Mouse (Mus musculus): ENCODE data around the gene Pdzrn4. TPM values are rescaled to one million over a fixed set of nuclear protein-coding genes. Genes with fewer than 3 reads are reported as not detected.
A peak's percentile ranks its signal among the peaks of the same experiment; 100 is the strongest.

The Pdzrn4 gene
- polyA plus RNA-seq, 1 experiment from 2014 or later = 25.2 TPM

DNA sequence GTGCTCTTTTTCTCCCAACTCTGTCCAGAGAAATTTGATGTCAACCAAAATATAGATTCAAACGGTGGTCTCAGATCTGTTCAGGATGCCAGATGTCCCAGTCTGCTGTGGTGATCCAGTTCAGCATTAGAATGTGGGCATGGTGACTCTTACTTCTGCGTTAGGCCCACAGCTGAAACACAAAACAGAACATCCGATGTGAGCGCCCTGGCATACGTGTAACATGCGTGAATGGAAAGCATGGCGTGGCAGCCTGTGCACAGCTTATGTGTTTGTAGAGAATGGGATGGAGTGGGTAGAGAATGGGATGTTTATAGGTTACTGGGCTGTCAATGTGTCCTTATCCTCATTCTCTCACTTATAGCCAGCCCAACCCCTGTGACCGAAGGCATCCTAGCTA is 52.4 kb downstream of the Pdzrn4 start:
- H3K9ac ChIP-seq (replicated peaks; ENCODE audit: low read length) = no peak overlapping the region
- no peak overlapping the region for H3K27ac ChIP-seq (replicated peaks; ENCODE audit: low read depth, low read length)
- no peak overlapping the region for H3K4me2 ChIP-seq (ENCODE audit: low read length)
- H3K4me3 ChIP-seq (replicated peaks; ENCODE audit: low read depth, low read length) = no peak overlapping the region
- no peak for ATAC-seq (ENCODE audit: low FRiP score, low TSS enrichment)
- H3K36me3 ChIP-seq (ENCODE audit: control insufficient read depth, insufficient read depth, low read length) = no peaks in the 10 kb centered on the region
- no peaks in the 10 kb centered on the region for H3K4me1 ChIP-seq (ENCODE audit: control insufficient read depth, insufficient read depth, low read length)
- WGBS = 96% methylated on average over 8 of the region's 8 CpGs
- H3K27me3 ChIP-seq (ENCODE audit: control insufficient read depth, insufficient read depth, low read length) = no peaks in the 10 kb centered on the region
- no peak for DNase-seq
- no peaks in the 10 kb centered on the region for H3K9me3 ChIP-seq (ENCODE audit: control insufficient read depth, low read length)

DNA sequence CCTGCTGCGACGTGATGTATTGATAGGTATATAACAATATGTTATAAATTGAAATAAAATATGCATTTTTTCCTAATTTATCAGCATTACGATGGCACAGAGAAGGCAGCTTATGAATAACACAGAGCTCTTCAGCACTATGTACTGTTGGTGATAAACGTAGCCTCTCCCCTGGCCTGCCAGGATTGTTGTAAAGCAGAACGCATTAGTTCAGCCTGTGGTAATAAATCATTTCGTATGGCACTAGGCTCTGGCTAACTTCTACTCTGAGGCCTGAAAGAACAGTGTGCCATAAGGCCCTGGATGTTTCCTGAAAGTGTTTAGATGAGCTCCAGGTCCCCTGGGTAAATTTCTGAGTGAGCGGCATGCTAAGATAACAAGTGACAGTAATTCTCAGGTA is 55.9 kb downstream of the Pdzrn4 start:
- WGBS = 71% methylated on average over 7 of the region's 7 CpGs
- Histone ChIP-seq H3K9me3 (ENCODE audit: control insufficient read depth, low read length) (no peaks in the 10 kb centered on the region), H3K4me2 (ENCODE audit: low read length) (no peak overlapping the region), H3K27ac (replicated peaks; ENCODE audit: low read depth, low read length) (no peak overlapping the region), H3K9ac (replicated peaks; ENCODE audit: low read length) (no peak overlapping the region), H3K27me3 (ENCODE audit: control insufficient read depth, insufficient read depth, low read length) (no peaks in the 10 kb centered on the region), H3K4me1 (ENCODE audit: control insufficient read depth, insufficient read depth, low read length) (no peaks in the 10 kb centered on the region), H3K4me3 (replicated peaks; ENCODE audit: low read depth, low read length) (no peak overlapping the region), H3K36me3 (ENCODE audit: control insufficient read depth, insufficient read depth, low read length) (no peaks in the 10 kb centered on the region)
- no peak for ATAC-seq (ENCODE audit: low FRiP score, low TSS enrichment)
- DNase-seq = peak; percentile 10

DNA sequence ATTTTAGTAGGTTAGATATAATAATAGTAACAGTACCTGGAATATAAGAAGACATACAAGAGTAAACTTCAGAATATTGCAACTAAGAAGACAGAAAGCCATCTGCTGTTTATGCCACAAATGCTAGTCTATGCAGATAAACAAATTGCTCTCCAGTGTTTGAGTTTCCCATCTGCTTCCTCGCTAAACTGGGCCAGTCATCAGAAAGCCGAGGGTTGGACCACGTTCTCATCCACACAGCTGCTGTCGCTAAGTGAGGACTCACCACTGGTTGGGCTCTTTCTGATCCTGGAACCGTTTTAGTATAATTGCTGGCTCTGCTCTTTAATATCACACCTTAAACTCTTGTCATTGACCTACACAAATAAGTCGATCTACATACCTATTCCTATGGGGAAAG is 85.5 kb downstream of the Pdzrn4 start:
- no peaks in the 10 kb centered on the region for H3K36me3 ChIP-seq (ENCODE audit: control insufficient read depth, insufficient read depth, low read length)
- H3K4me1 ChIP-seq (ENCODE audit: control insufficient read depth, insufficient read depth, low read length) = no peaks in the 10 kb centered on the region
- no peak overlapping the region for H3K4me3 ChIP-seq (replicated peaks; ENCODE audit: low read depth, low read length)
- H3K27ac ChIP-seq (replicated peaks; ENCODE audit: low read depth, low read length) = no peak overlapping the region
- H3K9me3 ChIP-seq (ENCODE audit: control insufficient read depth, low read length) = no peaks in the 10 kb centered on the region
- H3K4me2 ChIP-seq (ENCODE audit: low read length) = no peak overlapping the region
- no peak overlapping the region for H3K9ac ChIP-seq (replicated peaks; ENCODE audit: low read length)
- DNase-seq = no peak
- 89% methylated on average over 6 of the region's 6 CpGs for WGBS
- H3K27me3 ChIP-seq (ENCODE audit: control insufficient read depth, insufficient read depth, low read length) = no peaks in the 10 kb centered on the region
- no peak for ATAC-seq (ENCODE audit: low FRiP score, low TSS enrichment)

DNA sequence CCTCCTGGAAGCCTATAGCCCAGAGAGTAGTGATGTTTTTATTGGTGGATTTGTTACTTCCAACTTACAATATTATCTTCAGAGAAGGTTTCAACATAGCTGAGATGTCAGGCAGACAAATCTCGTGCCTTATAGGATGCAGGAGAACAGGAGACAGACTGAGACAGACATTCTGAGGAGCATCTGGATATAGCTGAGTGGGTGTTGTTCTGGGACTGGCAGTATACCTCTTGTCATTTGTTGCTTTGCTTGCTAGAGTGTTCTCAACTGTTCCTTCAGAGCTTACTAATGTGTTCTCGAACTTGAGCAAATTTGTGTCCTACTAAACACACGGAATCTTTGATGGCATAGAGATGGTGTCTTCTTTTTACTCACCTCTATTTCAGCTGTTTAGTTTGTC is 94.7 kb downstream of the Pdzrn4 start:
- Histone ChIP-seq H3K9ac (replicated peaks; ENCODE audit: low read length) (no peak overlapping the region), H3K27me3 (ENCODE audit: control insufficient read depth, insufficient read depth, low read length) (no peaks in the 10 kb centered on the region), H3K9me3 (ENCODE audit: control insufficient read depth, low read length) (no peaks in the 10 kb centered on the region), H3K4me2 (ENCODE audit: low read length) (no peak overlapping the region), H3K4me3 (replicated peaks; ENCODE audit: low read depth, low read length) (no peak overlapping the region), H3K27ac (replicated peaks; ENCODE audit: low read depth, low read length) (no peak overlapping the region), H3K4me1 (ENCODE audit: control insufficient read depth, insufficient read depth, low read length) (peaks cover 4% of the 10 kb centered on the region; the same call in 1 of the 2 replicates), H3K36me3 (ENCODE audit: control insufficient read depth, insufficient read depth, low read length) (no peaks in the 10 kb centered on the region)
- 86% methylated on average over 3 of the region's 3 CpGs for WGBS
- ATAC-seq (ENCODE audit: low FRiP score, low TSS enrichment) (no peak), DNase-seq (no peak)

DNA sequence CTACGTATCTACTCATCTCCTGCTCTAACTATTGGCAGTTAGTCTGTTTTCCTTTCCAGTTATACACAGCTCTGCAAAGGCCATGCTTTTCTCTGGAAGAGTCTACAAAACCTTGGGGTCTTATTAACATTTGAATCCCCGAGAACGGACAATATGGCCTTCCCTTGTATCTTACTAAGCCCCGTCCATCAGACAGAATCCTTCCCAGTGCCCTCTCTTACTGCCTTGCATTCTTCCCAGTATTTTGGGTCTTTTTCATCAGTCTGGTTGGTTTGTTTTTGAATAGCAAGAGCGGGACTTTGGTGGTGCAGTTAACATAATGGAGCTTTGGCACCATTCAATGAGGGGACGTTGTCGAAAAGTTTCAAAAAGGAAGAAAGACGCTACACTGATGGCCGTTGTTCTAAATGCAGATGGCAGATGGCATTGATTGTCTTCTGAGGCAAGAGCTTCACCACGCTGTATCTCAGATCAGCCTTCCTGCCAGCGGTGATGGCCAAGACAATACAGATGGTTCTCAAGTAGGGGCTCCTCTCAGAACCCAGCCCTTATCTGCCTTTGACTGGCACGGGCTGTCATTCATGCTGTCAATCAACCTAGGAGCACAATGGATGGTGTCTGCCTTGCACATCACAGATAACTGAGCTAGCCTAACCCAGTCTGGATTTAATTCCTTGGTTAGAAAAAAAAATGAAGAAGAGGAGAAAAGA is 98.9 kb downstream of the Pdzrn4 start:
- 0 out of 2 replicates have a peak overlapping the region, but pooled peaks have one; percentile 14 for H3K27ac ChIP-seq (replicated peaks; ENCODE audit: low read depth, low read length)
- H3K9ac ChIP-seq (replicated peaks; ENCODE audit: low read length) = no peak overlapping the region
- no peak overlapping the region for H3K4me3 ChIP-seq (replicated peaks; ENCODE audit: low read depth, low read length)
- DNase-seq (peak; percentile 20), ATAC-seq (ENCODE audit: low FRiP score, low TSS enrichment) (no peak)
- WGBS = 29% methylated on average over 12 of the region's 12 CpGs
- H3K4me2 ChIP-seq (ENCODE audit: low read length) = no peak overlapping the region
- H3K27me3 ChIP-seq (ENCODE audit: control insufficient read depth, insufficient read depth, low read length) = no peaks in the 10 kb centered on the region
- H3K36me3 ChIP-seq (ENCODE audit: control insufficient read depth, insufficient read depth, low read length) = no peaks in the 10 kb centered on the region
- peaks cover 12% of the 10 kb centered on the region; the same call in 1 of the 2 replicates for H3K4me1 ChIP-seq (ENCODE audit: control insufficient read depth, insufficient read depth, low read length)
- no peaks in the 10 kb centered on the region for H3K9me3 ChIP-seq (ENCODE audit: control insufficient read depth, low read length)

DNA sequence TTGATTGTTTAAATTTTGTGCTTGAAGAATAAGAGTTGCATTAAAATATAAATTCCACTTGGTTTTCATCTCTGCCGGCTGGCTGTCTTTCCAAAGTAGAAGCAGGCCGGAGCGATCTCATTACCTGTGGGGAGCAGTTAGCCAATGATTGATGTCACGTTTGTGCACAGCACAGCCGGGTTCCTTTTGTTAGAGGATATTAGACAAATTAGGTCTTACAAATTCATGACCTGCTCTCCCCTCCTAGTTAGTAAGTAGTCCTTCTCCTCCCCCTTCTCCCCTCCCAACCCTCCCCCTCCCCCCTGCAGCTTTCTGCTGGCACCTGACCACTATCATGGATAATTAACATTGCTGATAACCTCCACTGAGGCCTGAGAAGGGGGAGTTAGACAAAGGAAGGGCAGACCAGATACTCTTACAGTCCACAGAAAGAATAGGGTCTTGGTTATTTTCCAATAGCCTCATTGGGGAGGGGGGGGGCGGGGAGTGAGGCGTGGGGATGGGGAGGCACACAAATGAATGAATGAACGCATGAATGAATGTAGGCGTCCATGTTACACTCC is 103.7 kb downstream of the Pdzrn4 start:
- DNase-seq (peak; percentile 49), ATAC-seq (ENCODE audit: low FRiP score, low TSS enrichment) (no peak)
- Histone ChIP-seq H3K36me3 (ENCODE audit: control insufficient read depth, insufficient read depth, low read length) (no peaks in the 10 kb centered on the region), H3K4me3 (replicated peaks; ENCODE audit: low read depth, low read length) (no peak overlapping the region), H3K9me3 (ENCODE audit: control insufficient read depth, low read length) (no peaks in the 10 kb centered on the region), H3K9ac (replicated peaks; ENCODE audit: low read length) (no peak overlapping the region), H3K4me1 (ENCODE audit: control insufficient read depth, insufficient read depth, low read length) (peaks cover 12% of the 10 kb centered on the region; the same call in 1 of the 2 replicates), H3K4me2 (ENCODE audit: low read length) (no peak overlapping the region), H3K27me3 (ENCODE audit: control insufficient read depth, insufficient read depth, low read length) (no peaks in the 10 kb centered on the region), H3K27ac (replicated peaks; ENCODE audit: low read depth, low read length) (no peak overlapping the region)
- WGBS = 34% methylated on average over 9 of the region's 9 CpGs

DNA sequence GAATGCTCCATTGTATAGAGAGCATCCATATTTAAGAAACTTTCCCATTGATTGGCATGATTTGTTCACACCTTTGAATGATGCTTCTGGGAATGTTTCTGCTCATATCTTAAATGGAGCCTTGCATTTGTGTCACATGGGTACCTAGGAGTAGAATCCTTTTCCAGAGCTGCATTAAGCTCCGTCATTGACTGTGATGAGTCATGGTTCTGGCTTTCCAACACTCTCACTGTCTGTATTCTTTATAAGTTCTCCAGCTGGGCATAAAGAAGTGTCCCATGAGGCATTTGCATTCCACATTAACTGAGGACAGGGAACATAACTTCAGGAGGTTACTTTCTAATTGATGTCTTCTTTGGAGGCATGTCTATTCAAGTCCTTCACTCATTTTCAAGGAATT is 106.1 kb downstream of the Pdzrn4 start:
- H3K9ac ChIP-seq (replicated peaks; ENCODE audit: low read length) = no peak overlapping the region
- WGBS = 97% methylated on average over 1 of the region's 1 CpGs
- 0 out of 2 replicates have a peak, but pooled peaks cover 5% of the 10 kb centered on the region for H3K4me1 ChIP-seq (ENCODE audit: control insufficient read depth, insufficient read depth, low read length)
- H3K27ac ChIP-seq (replicated peaks; ENCODE audit: low read depth, low read length) = no peak overlapping the region
- no peaks in the 10 kb centered on the region for H3K36me3 ChIP-seq (ENCODE audit: control insufficient read depth, insufficient read depth, low read length)
- no peak for DNase-seq
- no peak overlapping the region for H3K4me2 ChIP-seq (ENCODE audit: low read length)
- no peak for ATAC-seq (ENCODE audit: low FRiP score, low TSS enrichment)
- H3K9me3 ChIP-seq (ENCODE audit: control insufficient read depth, low read length) = no peaks in the 10 kb centered on the region
- H3K27me3 ChIP-seq (ENCODE audit: control insufficient read depth, insufficient read depth, low read length) = no peaks in the 10 kb centered on the region
- no peak overlapping the region for H3K4me3 ChIP-seq (replicated peaks; ENCODE audit: low read depth, low read length)

DNA sequence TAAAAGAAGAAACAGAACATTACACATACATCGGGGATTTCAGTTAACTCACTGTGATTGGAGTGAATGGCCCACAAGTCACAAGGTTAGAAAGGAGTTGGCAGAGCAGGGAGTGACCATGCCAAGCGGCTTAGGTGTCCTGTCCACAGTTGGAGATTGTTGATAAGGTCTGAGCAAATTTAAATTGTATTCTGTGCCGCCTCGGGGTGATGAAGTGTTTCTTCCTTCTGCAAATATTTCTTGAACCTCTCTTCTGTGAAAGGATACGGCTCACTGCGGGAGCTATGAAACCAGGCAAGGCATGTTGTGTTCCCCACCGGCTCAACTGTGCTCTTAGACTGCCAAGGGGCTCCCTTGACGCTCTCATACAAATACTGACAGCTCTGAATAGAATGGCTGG is 112.7 kb downstream of the Pdzrn4 start:
- Histone ChIP-seq H3K27me3 (ENCODE audit: control insufficient read depth, insufficient read depth, low read length) (no peaks in the 10 kb centered on the region), H3K4me3 (replicated peaks; ENCODE audit: low read depth, low read length) (no peak overlapping the region), H3K9me3 (ENCODE audit: control insufficient read depth, low read length) (no peaks in the 10 kb centered on the region), H3K36me3 (ENCODE audit: control insufficient read depth, insufficient read depth, low read length) (no peaks in the 10 kb centered on the region), H3K4me1 (ENCODE audit: control insufficient read depth, insufficient read depth, low read length) (no peaks in the 10 kb centered on the region), H3K27ac (replicated peaks; ENCODE audit: low read depth, low read length) (no peak overlapping the region), H3K4me2 (ENCODE audit: low read length) (no peak overlapping the region), H3K9ac (replicated peaks; ENCODE audit: low read length) (no peak overlapping the region)
- no peak for DNase-seq
- 86% methylated on average over 8 of the region's 8 CpGs for WGBS
- no peak for ATAC-seq (ENCODE audit: low FRiP score, low TSS enrichment)

DNA sequence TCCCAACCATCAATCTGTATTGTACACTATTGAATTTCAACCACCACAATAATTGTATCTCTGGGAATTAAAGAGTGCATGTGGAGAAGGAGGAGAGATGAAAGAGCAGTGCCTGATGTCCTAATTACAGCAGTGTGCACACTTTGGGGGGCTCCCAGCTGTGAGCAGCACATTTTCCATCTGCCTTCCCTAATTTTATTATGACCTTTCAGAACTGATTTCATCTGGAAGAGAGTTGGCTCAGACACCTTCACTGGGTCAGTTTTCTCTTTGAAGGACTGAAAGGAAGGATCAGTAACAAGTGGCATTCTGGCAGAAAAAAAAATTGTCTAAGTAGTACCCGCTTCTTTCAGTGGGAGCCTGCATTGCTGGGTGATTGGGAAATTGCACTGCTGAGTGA is 119.0 kb downstream of the Pdzrn4 start:
- no peak overlapping the region for H3K9ac ChIP-seq (replicated peaks; ENCODE audit: low read length)
- DNase-seq (no peak), ATAC-seq (ENCODE audit: low FRiP score, low TSS enrichment) (no peak)

More for the DNA sequence above, 119.0 kb downstream of the Pdzrn4 start:
- no peak overlapping the region for H3K4me3 ChIP-seq (replicated peaks; ENCODE audit: low read depth, low read length)
- 0 out of 2 replicates have a peak, but pooled peaks cover 4% of the 10 kb centered on the region for H3K4me1 ChIP-seq (ENCODE audit: control insufficient read depth, insufficient read depth, low read length)
- WGBS = 78% methylated on average over 1 of the region's 1 CpGs
- H3K27me3 ChIP-seq (ENCODE audit: control insufficient read depth, insufficient read depth, low read length) = no peaks in the 10 kb centered on the region
- no peaks in the 10 kb centered on the region for H3K9me3 ChIP-seq (ENCODE audit: control insufficient read depth, low read length)
- H3K4me2 ChIP-seq (ENCODE audit: low read length) = no peak overlapping the region
- no peak overlapping the region for H3K27ac ChIP-seq (replicated peaks; ENCODE audit: low read depth, low read length)
- H3K36me3 ChIP-seq (ENCODE audit: control insufficient read depth, insufficient read depth, low read length) = no peaks in the 10 kb centered on the region
